Mouse (Mus musculus) spleen, adult 2 months (tissue): ENCODE results near the gene Clec2l.

ENCODE experiments used
- CTCF ChIP-seq: fragments of 200-500 bp; IDR thresholded peaks from 2 replicates; pipeline ENCODE4 v1.5.1; 2011; ENCODE audit warnings: mild to moderate bottlenecking, inconsistent platforms; ENCODE audit not compliant: insufficient read depth, insufficient read length, insufficient replicate concordance; ENCODE audit errors: extremely low read depth
- POLR2A ChIP-seq: fragments of 200-500 bp; IDR thresholded peaks from 2 replicates; pipeline ENCODE4 v1.6.1; 2011; ENCODE audit warnings: low read depth, low read length, inconsistent platforms

DNA sequence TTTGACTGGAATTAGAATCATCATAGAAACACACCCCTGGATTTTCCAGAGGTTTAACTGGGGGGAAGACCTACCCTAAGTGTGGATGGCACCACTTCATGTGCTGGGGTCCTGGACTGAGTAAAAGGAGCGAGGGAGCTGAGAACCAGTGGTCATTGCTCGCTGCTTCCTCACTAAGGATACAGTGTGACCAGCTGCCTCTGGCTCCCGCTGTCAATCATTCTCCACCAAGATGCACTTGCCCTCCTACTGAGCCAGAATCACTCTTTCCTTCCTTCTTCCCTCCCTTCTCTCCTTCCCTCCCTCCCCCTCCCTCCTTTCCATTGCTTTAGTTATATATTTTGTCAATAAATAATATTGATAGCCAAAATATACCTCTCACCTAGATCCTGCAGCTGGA lies 19.8 kb upstream of the Clec2l start:
- TF ChIP-seq POLR2A (no peak), CTCF (no peak)
